Mouse (Mus musculus) neural tube, embryonic 12.5 days (tissue): ENCODE measurements around the gene Sorl1. TPM values are rescaled to one million over a fixed set of nuclear protein-coding genes. Genes with fewer than 3 reads are reported as not detected.

Experiments
- ATAC-seq: fragments of 200-750 bp; cut with Nextera tagmentation; 2 replicates; pipeline ENCODE4 v1.8.0; 2017; ENCODE audit warnings: low read depth, mild to moderate bottlenecking, moderate TSS enrichment, moderate library complexity; ENCODE audit not compliant: low FRiP score
- H3K27ac ChIP-seq: fragments of 300-500 bp; sonication (generic); 2 replicates; pipeline ENCODE4 v1.5.1; 2016
- H3K27me3 ChIP-seq: fragments of 300-500 bp; sonication (generic); replicated peaks from 2 replicates; pipeline ENCODE4 v1.6.1; 2016; ENCODE audit warnings: mild to moderate bottlenecking
- H3K36me3 ChIP-seq: fragments of 300-500 bp; sonication (generic); 2 replicates; pipeline ENCODE4 v1.6.1; 2016; ENCODE audit warnings: mild to moderate bottlenecking
- H3K4me1 ChIP-seq: fragments of 300-500 bp; sonication (generic); 2 replicates; pipeline ENCODE4 v1.6.1; 2016
- H3K4me2 ChIP-seq: fragments of 300-500 bp; sonication (generic); replicated peaks from 2 replicates; pipeline ENCODE4 v1.6.1; 2016; ENCODE audit warnings: mild to moderate bottlenecking
- H3K4me3 ChIP-seq: fragments of 300-500 bp; sonication (generic); 2 replicates; pipeline ENCODE4 v1.5.1; 2016
- H3K9ac ChIP-seq: fragments of 300-500 bp; sonication (generic); 2 replicates; pipeline ENCODE4 v1.6.1; 2016; ENCODE audit warnings: mild to moderate bottlenecking
- H3K9me3 ChIP-seq: fragments of 300-500 bp; sonication (generic); 2 replicates; pipeline ENCODE4 v1.6.1; 2016; ENCODE audit warnings: mild to moderate bottlenecking
- WGBS: fragments of 180-500 bp; shearing (Covaris S2); methylation state at CpG from one replicate; pipeline ENCODE4 v1.1.7; 2016; 5-methylcytosine and 5-hydroxymethylcytosine counted together
- polyA plus RNA-seq: library from polyadenylated mRNA; unstranded; fragments of >200 nt; fragmentation: Nextera tagmentation; extraction: Ambion mirVana; gene quantifications from 2 replicates; pipeline ENCODE4 v1.2.1, GENCODE M21; 2016

Gene Sorl1
- polyA plus RNA-seq, 1 experiment from 2014 or later = 16.4 TPM

- no peaks in the 10 kb centered on the region for H3K9me3 ChIP-seq
- no peak overlapping the region for H3K27ac ChIP-seq
- no peaks in the 10 kb centered on the region for H3K27me3 ChIP-seq
- ATAC-seq = no peak
- H3K9ac ChIP-seq = no peak overlapping the region
- no peaks in the 10 kb centered on the region for H3K36me3 ChIP-seq
- 92% methylated on average over 2 of the region's 2 CpGs for WGBS
- H3K4me2 ChIP-seq = no peak overlapping the region
- no peak overlapping the region for H3K4me3 ChIP-seq
- H3K4me1 ChIP-seq = no peaks in the 10 kb centered on the region
Observed at GRCm38 (mm10) chr9:42146463-42146862, 22.4 kb upstream of the Sorl1 start.

- 85% methylated on average over 6 of the region's 6 CpGs for WGBS
- no peaks in the 10 kb centered on the region for H3K36me3 ChIP-seq
- no peak overlapping the region for H3K4me3 ChIP-seq
Observed at GRCm38 (mm10) chr9:42141549-42142210, 17.6 kb upstream of the Sorl1 start.

GRCm38 (mm10) chr9:42138248-42138858 lies 14.3 kb upstream of the Sorl1 start:
- H3K27ac ChIP-seq = no peak overlapping the region
- no peaks in the 10 kb centered on the region for H3K27me3 ChIP-seq
- 91% methylated on average over 4 of the region's 4 CpGs for WGBS
- H3K9ac ChIP-seq = no peak overlapping the region
- no peaks in the 10 kb centered on the region for H3K4me1 ChIP-seq
- H3K36me3 ChIP-seq = no peaks in the 10 kb centered on the region
- no peak overlapping the region for H3K4me3 ChIP-seq
- ATAC-seq = no peak
- no peaks in the 10 kb centered on the region for H3K9me3 ChIP-seq
- no peak overlapping the region for H3K4me2 ChIP-seq

More at GRCm38 (mm10) chr9:42141549-42142210, 17.6 kb upstream of the Sorl1 start:
- H3K27me3 ChIP-seq = no peaks in the 10 kb centered on the region
- H3K9me3 ChIP-seq = no peaks in the 10 kb centered on the region
- H3K9ac ChIP-seq = no peak overlapping the region
- no peak overlapping the region for H3K4me2 ChIP-seq
- H3K4me1 ChIP-seq = no peaks in the 10 kb centered on the region
- no peak for ATAC-seq
- H3K27ac ChIP-seq = no peak overlapping the region

- Histone ChIP-seq H3K27me3 (no peaks in the 10 kb centered on the region), H3K4me2 (no peak overlapping the region), H3K27ac (no peak overlapping the region), H3K4me1 (no peaks in the 10 kb centered on the region), H3K4me3 (no peak overlapping the region), H3K9me3 (no peaks in the 10 kb centered on the region), H3K9ac (no peak overlapping the region), H3K36me3 (no peaks in the 10 kb centered on the region)
- no peak for ATAC-seq
- 82% methylated on average over 5 of the region's 5 CpGs for WGBS
Observed at GRCm38 (mm10) chr9:42137578-42137977, 13.5 kb upstream of the Sorl1 start.

GRCm38 (mm10) chr9:42130793-42131760 lies 7.0 kb upstream of the Sorl1 start:
- Histone ChIP-seq H3K27ac (no peak overlapping the region), H3K4me1 (no peaks in the 10 kb centered on the region), H3K4me2 (no peak overlapping the region), H3K36me3 (no peaks in the 10 kb centered on the region), H3K4me3 (no peak overlapping the region), H3K9ac (no peak overlapping the region), H3K27me3 (no peaks in the 10 kb centered on the region; the same call in 1 of the 2 replicates), H3K9me3 (no peaks in the 10 kb centered on the region)
- WGBS = 78% methylated on average over 13 of the region's 13 CpGs
- no peak for ATAC-seq

- H3K4me1 ChIP-seq = peaks cover 14% of the 10 kb centered on the region
- no peaks in the 10 kb centered on the region for H3K36me3 ChIP-seq
- H3K27me3 ChIP-seq = no peaks in the 10 kb centered on the region; the same call in 1 of the 2 replicates
- no peak overlapping the region for H3K9ac ChIP-seq
- 86% methylated on average over 5 of the region's 5 CpGs for WGBS
- no peak overlapping the region for H3K27ac ChIP-seq
- H3K4me3 ChIP-seq = no peak overlapping the region
- ATAC-seq = no peak
- H3K9me3 ChIP-seq = no peaks in the 10 kb centered on the region
- H3K4me2 ChIP-seq = no peak overlapping the region
Observed at GRCm38 (mm10) chr9:42127983-42128382, 3.9 kb upstream of the Sorl1 start.

- no peak for ATAC-seq
- Histone ChIP-seq H3K9me3 (no peaks in the 10 kb centered on the region), H3K36me3 (no peaks in the 10 kb centered on the region), H3K4me2 (no peak overlapping the region), H3K4me1 (peaks cover 26% of the 10 kb centered on the region), H3K9ac (no peak overlapping the region), H3K4me3 (no peak overlapping the region), H3K27me3 (no peaks in the 10 kb centered on the region; the same call in 1 of the 2 replicates), H3K27ac (no peak overlapping the region)
- 87% methylated on average over 9 of the region's 9 CpGs for WGBS
Observed at GRCm38 (mm10) chr9:42125262-42125982, 1.3 kb upstream of the Sorl1 start.

GRCm38 (mm10) chr9:42123204-42123603 lies 893 bp downstream of the Sorl1 start:
- H3K27me3 ChIP-seq = no peaks in the 10 kb centered on the region; the same call in 1 of the 2 replicates
- H3K4me2 ChIP-seq = peak overlapping the region; percentile 96
- H3K36me3 ChIP-seq = no peaks in the 10 kb centered on the region
- H3K27ac ChIP-seq = no peak overlapping the region
- WGBS = 32% methylated on average over 11 of the region's 11 CpGs
- peak overlapping the region; percentile 61 for H3K4me3 ChIP-seq
- no peaks in the 10 kb centered on the region for H3K9me3 ChIP-seq
- ATAC-seq = 0 out of 2 replicates have a peak, but pooled peaks have one; percentile 6
- peaks cover 26% of the 10 kb centered on the region for H3K4me1 ChIP-seq
- H3K9ac ChIP-seq = peak overlapping the region; percentile 88

GRCm38 (mm10) chr9:42122441-42122840 lies 1.7 kb downstream of the Sorl1 start:
- peak overlapping the region; percentile 61 for H3K4me3 ChIP-seq
- 81% methylated on average over 6 of the region's 6 CpGs for WGBS
- H3K9ac ChIP-seq = peak overlapping the region; percentile 38; the same call in 1 of the 2 replicates
- H3K36me3 ChIP-seq = no peaks in the 10 kb centered on the region
- H3K9me3 ChIP-seq = no peaks in the 10 kb centered on the region
- peak overlapping the region; percentile 96 for H3K4me2 ChIP-seq
- H3K27ac ChIP-seq = no peak overlapping the region
- H3K27me3 ChIP-seq = no peaks in the 10 kb centered on the region; the same call in 1 of the 2 replicates
- no peak for ATAC-seq
- H3K4me1 ChIP-seq = peaks cover 29% of the 10 kb centered on the region

- H3K4me1 ChIP-seq = peaks cover 35% of the 10 kb centered on the region
- peak overlapping the region; percentile 96 for H3K4me2 ChIP-seq
- 71% methylated on average over 10 of the region's 10 CpGs for WGBS
- H3K9me3 ChIP-seq = no peaks in the 10 kb centered on the region
- H3K27me3 ChIP-seq = no peaks in the 10 kb centered on the region; the same call in 1 of the 2 replicates
- no peak overlapping the region for H3K27ac ChIP-seq
- H3K9ac ChIP-seq = peak overlapping the region; percentile 38; the same call in 1 of the 2 replicates
- H3K4me3 ChIP-seq = peak overlapping the region; percentile 61; the same call in 1 of the 2 replicates
- H3K36me3 ChIP-seq = no peaks in the 10 kb centered on the region
- no peak for ATAC-seq
Observed at GRCm38 (mm10) chr9:42121631-42122354, 2.3 kb downstream of the Sorl1 start.
